Mouse (Mus musculus) lung, embryonic 14.5 days (tissue): ENCODE data around the gene Ppp1r7. TPM values are rescaled to one million over a fixed set of nuclear protein-coding genes. Genes with fewer than 3 reads are reported as not detected.

Experiments
- ATAC-seq: fragments of 200-750 bp; cut with Nextera tagmentation; 2 replicates; pipeline ENCODE4 v1.8.0; 2017; ENCODE audit warnings: mild to moderate bottlenecking, moderate TSS enrichment, moderate library complexity; ENCODE audit not compliant: insufficient read depth
- DNase-seq: peaks from one replicate; pipeline ENCODE4 v3.0.0-alpha.2; 2015
- H3K27ac ChIP-seq: fragments of 300-500 bp; sonication (generic); 2 replicates; pipeline ENCODE4 v1.5.1; 2014; ENCODE audit warnings: low read depth, mild to moderate bottlenecking, moderate library complexity
- H3K27me3 ChIP-seq: fragments of 300-500 bp; sonication (generic); 2 replicates; pipeline ENCODE4 v1.6.1; 2014; ENCODE audit warnings: low read length, control low read depth; ENCODE audit not compliant: insufficient read depth
- H3K36me3 ChIP-seq: fragments of 300-500 bp; sonication (generic); 2 replicates; pipeline ENCODE4 v1.6.1; 2014; ENCODE audit warnings: control low read depth; ENCODE audit not compliant: insufficient read depth
- H3K4me1 ChIP-seq: fragments of 300-500 bp; sonication (generic); 2 replicates; pipeline ENCODE4 v1.6.1; 2014; ENCODE audit warnings: antibody characterized with exemption, control low read depth; ENCODE audit not compliant: insufficient read depth
- H3K4me2 ChIP-seq: fragments of 300-500 bp; sonication (generic); 2 replicates; pipeline ENCODE4 v1.6.1; 2014; ENCODE audit warnings: mild to moderate bottlenecking
- H3K4me3 ChIP-seq: fragments of 300-500 bp; sonication (generic); 2 replicates; pipeline ENCODE4 v1.5.1; 2014; ENCODE audit warnings: low read depth, low read length
- H3K9ac ChIP-seq: fragments of 300-500 bp; sonication (generic); 2 replicates; pipeline ENCODE4 v1.6.1; 2014
- H3K9me3 ChIP-seq: fragments of 300-500 bp; sonication (generic); 2 replicates; pipeline ENCODE4 v1.6.1; 2016; ENCODE audit warnings: low read depth, low read length, control low read depth
- CTCF ChIP-seq: IDR thresholded peaks from 2 replicates; pipeline ENCODE4 v1.5.1; 2016; ENCODE audit warnings: antibody characterized with exemption, low read depth
- WGBS: fragments of 180-500 bp; shearing (Covaris S2); extraction: QIAGEN DNeasy Blood & Tissue Kit; methylation state at CpG from one replicate; pipeline ENCODE4 v1.1.7; 2014; 5-methylcytosine and 5-hydroxymethylcytosine counted together
- polyA plus RNA-seq: library from polyadenylated mRNA; unstranded; fragments of >200 nt; fragmentation: Nextera tagmentation; extraction: Ambion mirVana; gene quantifications from 2 replicates; pipeline ENCODE4 v1.2.1, GENCODE M21; 2014

Gene Ppp1r7
- polyA plus RNA-seq, 1 experiment from 2014 or later, result 69.5 TPM

DNA sequence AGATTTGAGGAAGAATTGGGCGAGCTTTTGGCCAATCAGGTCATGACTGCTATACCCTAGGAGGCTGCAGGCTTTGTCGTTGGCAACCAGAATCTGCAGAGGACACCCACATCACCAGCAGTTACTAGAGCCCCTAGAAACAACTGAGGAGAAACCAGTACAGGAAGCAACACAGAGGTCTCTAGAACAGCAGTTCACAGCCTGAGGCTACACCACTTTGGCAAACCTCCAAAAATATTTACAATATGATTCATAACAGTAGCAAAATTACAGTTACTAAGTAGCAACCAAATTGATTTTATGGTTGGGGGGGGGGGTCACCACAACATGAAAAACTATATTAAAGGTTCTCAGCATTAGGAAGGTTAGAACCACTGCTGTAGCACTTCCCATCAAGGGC is 8.0 kb upstream of the Ppp1r7 start:
- Histone ChIP-seq H3K9ac (no peak overlapping the region), H3K9me3 (no peaks in the 10 kb centered on the region), H3K4me2 (no peak overlapping the region), H3K4me1 (no peaks in the 10 kb centered on the region), H3K4me3 (no peak overlapping the region), H3K27ac (no peak overlapping the region), H3K36me3 (peaks cover 56% of the 10 kb centered on the region), H3K27me3 (no peaks in the 10 kb centered on the region)
- WGBS, result 82% methylated on average over 2 of the region's 2 CpGs
- DNase-seq (no peak), ATAC-seq (no peak)
- no peak for TF ChIP-seq CTCF

DNA sequence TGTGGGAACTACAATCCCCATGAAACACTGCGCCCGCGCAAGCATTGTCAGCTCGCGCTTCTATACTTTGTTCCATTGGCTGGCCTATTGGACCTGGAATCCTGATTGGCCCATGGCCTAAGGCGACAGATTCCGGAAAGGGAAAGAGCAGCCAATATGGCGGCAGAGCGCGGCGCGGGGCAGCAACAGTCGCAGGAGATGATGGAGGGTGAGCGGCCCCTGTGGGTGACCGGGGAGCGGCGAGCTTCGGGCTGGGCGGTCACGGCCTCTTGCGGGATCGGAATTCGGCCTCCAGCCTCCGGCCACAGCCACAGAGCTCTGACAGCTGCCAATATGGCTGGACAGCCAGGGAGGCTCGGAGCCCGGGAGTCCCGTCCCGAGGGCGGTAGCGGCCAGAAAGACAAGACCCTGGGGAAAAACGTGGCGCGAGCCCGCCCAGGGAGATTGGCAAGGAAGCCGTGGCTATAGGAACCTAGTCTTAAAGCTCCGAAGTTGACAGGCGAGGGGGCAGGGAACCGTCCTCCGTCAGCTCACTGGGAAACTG is 922 bp downstream of the Ppp1r7 start:
- H3K4me3 ChIP-seq, result peak overlapping the region; percentile 91
- peaks cover 20% of the 10 kb centered on the region for H3K36me3 ChIP-seq
- no peaks in the 10 kb centered on the region for H3K27me3 ChIP-seq
- H3K4me2 ChIP-seq, result peak overlapping the region; percentile 83
- under 1% methylated on average over 39 of the region's 39 CpGs for WGBS
- H3K27ac ChIP-seq, result peak overlapping the region; percentile 66; the same call in 1 of the 2 replicates
- H3K9ac ChIP-seq, result peak overlapping the region; percentile 76
- ATAC-seq (peak; percentile 97), DNase-seq (peak; percentile 98)
- no peaks in the 10 kb centered on the region for H3K9me3 ChIP-seq
- H3K4me1 ChIP-seq, result no peaks in the 10 kb centered on the region
- peak; percentile 54 for TF ChIP-seq CTCF

GRCm38 (mm10) chr1:93347176-93347575 is 4.5 kb downstream of the Ppp1r7 start:
- Histone ChIP-seq H3K4me2 (no peak overlapping the region), H3K9me3 (no peaks in the 10 kb centered on the region), H3K27ac (no peak overlapping the region), H3K36me3 (peaks cover 52% of the 10 kb centered on the region), H3K27me3 (no peaks in the 10 kb centered on the region), H3K4me3 (no peak overlapping the region), H3K9ac (no peak overlapping the region), H3K4me1 (no peaks in the 10 kb centered on the region)
- no peak for ATAC-seq
- no peak for TF ChIP-seq CTCF
- 86% methylated on average over 5 of the region's 5 CpGs for WGBS
- DNase-seq, result no peak

GRCm38 (mm10) chr1:93349701-93350100 is 7.0 kb downstream of the Ppp1r7 start:
- no peak overlapping the region for H3K4me3 ChIP-seq
- DNase-seq (no peak), ATAC-seq (no peak)
- no peaks in the 10 kb centered on the region for H3K4me1 ChIP-seq
- WGBS, result 83% methylated on average over 4 of the region's 4 CpGs
- peaks cover 77% of the 10 kb centered on the region for H3K36me3 ChIP-seq
- no peak overlapping the region for H3K4me2 ChIP-seq
- H3K9me3 ChIP-seq, result no peaks in the 10 kb centered on the region
- H3K27me3 ChIP-seq, result no peaks in the 10 kb centered on the region
- TF ChIP-seq CTCF, result no peak
- no peak overlapping the region for H3K9ac ChIP-seq
- H3K27ac ChIP-seq, result no peak overlapping the region

- no peak for TF ChIP-seq CTCF
- ATAC-seq (no peak), DNase-seq (no peak)
- Histone ChIP-seq H3K4me3 (no peak overlapping the region), H3K9ac (no peak overlapping the region), H3K27ac (no peak overlapping the region), H3K36me3 (peaks cover 90% of the 10 kb centered on the region), H3K4me2 (no peak overlapping the region), H3K4me1 (no peaks in the 10 kb centered on the region), H3K27me3 (no peaks in the 10 kb centered on the region), H3K9me3 (no peaks in the 10 kb centered on the region)
- 87% methylated on average over 2 of the region's 2 CpGs for WGBS
Observed at GRCm38 (mm10) chr1:93352724-93353123, 10.1 kb downstream of the Ppp1r7 start.

- H3K27ac ChIP-seq, result no peak overlapping the region
- no peaks in the 10 kb centered on the region for H3K4me1 ChIP-seq
- H3K36me3 ChIP-seq, result peaks cover 70% of the 10 kb centered on the region
- 80% methylated on average over 4 of the region's 4 CpGs for WGBS
- H3K4me2 ChIP-seq, result no peak overlapping the region
- ATAC-seq (no peak), DNase-seq (no peak)
- TF ChIP-seq CTCF, result no peak
- H3K27me3 ChIP-seq, result no peaks in the 10 kb centered on the region
- H3K9me3 ChIP-seq, result no peaks in the 10 kb centered on the region
- no peak overlapping the region for H3K4me3 ChIP-seq
- no peak overlapping the region for H3K9ac ChIP-seq
Observed at GRCm38 (mm10) chr1:93362661-93363060, 20.0 kb downstream of the Ppp1r7 start.

DNA sequence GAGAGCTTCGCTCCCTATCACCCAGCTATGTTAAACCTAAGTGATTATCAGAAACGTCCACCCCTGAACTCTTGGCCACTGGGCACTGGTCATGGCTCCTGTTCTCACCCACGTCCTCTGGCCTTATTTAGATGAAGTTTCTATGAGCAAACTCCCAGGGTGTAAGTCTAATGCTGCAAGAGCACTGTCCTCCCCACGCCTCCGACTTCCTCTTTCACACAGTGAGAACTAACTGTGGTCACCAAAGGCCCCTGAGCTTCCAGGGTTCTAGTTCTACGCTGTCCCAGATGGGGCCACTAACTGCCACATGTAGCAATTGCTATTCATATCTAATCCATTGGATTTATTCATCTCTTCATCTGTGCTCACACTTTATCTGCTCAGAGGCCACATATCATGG is 23.0 kb downstream of the Ppp1r7 start:
- DNase-seq, result no peak
- Histone ChIP-seq H3K27me3 (no peaks in the 10 kb centered on the region), H3K4me1 (no peaks in the 10 kb centered on the region), H3K4me3 (no peak overlapping the region), H3K9me3 (no peaks in the 10 kb centered on the region), H3K27ac (no peak overlapping the region), H3K9ac (no peak overlapping the region), H3K4me2 (no peak overlapping the region), H3K36me3 (peaks cover 52% of the 10 kb centered on the region)
- WGBS, result 88% methylated on average over 6 of the region's 6 CpGs
- no peak for TF ChIP-seq CTCF
- ATAC-seq, result no peak

DNA sequence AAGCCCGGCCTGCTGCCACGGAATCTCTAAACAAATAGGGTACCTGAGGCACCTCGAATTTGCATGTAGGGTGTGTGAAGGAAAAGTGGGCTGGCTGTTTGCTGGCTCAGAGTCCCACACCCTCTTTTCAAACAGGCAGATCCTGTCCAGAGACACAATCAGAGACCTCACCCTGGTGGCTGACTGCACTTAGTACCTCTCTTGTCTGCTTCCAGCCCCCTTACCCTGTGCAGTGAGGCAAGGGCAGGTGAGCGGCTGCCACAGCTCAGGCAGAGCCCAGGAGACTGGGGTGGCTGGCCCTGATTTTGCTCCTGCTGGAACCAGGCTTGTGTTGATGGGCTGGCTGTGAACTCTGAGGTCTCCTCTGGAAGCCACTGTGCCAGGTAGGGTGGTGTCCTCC is 31.0 kb downstream of the Ppp1r7 start, which contains the start of gene Ano7:
TSS of gene Ano7 (plus strand) at position 266 of the 400 bp plus-strand sequence.
- ATAC-seq, result no peak
- Histone ChIP-seq H3K36me3 (no peaks in the 10 kb centered on the region), H3K4me2 (no peak within 1 kb of the TSS), H3K27ac (no peak within 1 kb of the TSS), H3K9me3 (no peaks in the 10 kb centered on the region), H3K27me3 (no peaks in the 10 kb centered on the region), H3K4me3 (no peak within 1 kb of the TSS), H3K9ac (no peak within 1 kb of the TSS), H3K4me1 (no peaks in the 10 kb centered on the region)
- TF ChIP-seq CTCF, result no peak
- 54% methylated on average over 4 of the region's 4 CpGs for WGBS
- DNase-seq, result no peak
